Mouse (Mus musculus): ENCODE measurements around the gene Rtn4rl2.

Rtn4rl2 gene

DNA sequence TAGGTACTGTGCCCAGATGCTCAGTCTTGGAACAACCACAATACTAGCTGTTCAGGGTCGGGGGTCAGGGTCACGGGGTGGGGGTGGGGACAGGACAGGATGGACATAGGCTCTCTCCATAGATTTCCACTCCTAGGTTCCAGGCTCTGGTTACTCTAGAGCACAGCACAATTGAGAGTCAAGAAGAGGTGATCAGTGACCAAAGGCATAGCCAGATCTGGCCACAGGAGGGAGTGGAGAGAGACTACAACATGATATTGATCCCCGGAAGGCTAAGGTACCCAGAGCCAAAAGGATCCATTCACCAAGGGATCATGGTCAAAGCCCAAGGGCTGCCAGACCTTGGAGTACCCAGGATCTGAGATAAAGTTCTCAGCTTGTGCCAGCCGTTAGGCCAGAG, 1.9 kb downstream of the Rtn4rl2 start:
- peak; percentile 6 for DNase-seq

GRCm38 (mm10) chr2:84883942-84884341, 2.6 kb downstream of the Rtn4rl2 start:
- DNase-seq, result peak; percentile 2

DNA sequence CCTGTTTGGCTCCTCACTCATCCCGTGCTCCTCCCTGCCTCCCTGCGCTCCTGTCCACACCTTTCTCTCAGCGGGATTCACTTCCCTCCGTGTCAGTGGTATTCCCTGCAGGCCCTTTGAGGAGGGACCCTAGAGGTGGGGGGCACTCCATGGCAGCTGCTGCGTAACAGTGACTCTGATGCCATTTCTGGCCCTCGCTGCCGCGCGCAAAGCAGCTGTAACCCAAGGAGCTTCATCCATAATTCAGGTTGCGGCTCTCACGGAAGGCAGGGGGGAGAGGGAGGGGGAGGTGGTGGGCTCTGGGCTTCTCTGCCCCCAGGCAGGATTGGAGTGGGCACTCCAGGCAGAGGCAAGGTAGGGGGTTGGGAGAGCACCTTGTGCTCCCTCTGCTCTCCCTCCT, 3.0 kb downstream of the Rtn4rl2 start:
- no peak for DNase-seq

GRCm38 (mm10) chr2:84883084-84883483, 3.4 kb downstream of the Rtn4rl2 start:
- DNase-seq, result peak; percentile 1

DNA sequence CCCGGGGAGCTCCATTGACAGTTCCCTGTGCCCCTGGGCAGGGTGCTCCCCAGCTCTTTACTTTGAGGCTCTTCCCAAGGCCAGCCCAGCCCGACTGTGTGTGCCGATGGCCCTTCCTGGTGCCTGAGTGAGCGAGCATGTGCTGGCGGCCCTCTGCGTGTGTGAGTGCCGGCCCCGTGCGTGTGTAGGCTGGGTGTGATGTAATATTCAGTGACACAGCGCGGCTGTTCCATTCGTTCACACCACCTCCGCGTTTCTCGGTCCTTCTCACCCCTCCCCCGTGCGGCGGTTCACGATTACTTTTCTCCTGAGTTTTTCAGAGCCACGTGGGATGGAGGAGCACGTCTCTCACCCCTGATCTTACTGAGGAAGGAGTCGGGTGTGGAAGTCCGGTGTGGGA, 3.9 kb downstream of the Rtn4rl2 start:
- peak; percentile 41 for DNase-seq

DNA sequence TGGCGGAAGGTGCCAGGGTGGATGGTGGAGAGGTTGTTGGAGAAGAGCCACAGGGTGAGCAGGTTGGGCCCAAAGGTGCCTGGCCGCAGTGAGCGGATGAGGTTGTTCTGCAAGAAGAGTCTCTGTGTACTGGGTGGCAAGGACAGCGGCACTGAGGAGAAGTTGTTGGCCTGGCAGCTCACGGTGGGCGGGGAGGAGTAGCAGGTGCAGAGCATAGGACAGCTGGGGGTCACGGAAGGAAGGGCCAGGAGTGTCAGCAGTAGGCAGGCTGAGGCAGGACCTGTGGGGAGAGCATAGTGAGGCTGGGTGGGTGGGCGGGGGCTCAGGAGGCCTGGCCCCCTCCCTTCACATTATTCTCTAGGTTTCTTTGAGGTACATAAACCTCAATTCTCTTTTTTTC, 5.9 kb downstream of the Rtn4rl2 start:
- no peak for DNase-seq

GRCm38 (mm10) chr2:84875842-84876241, 10.7 kb downstream of the Rtn4rl2 start:
- DNase-seq, result no peak

GRCm38 (mm10) chr2:84872105-84872716, 14.3 kb downstream of the Rtn4rl2 start:
- DNase-seq, result peak; percentile 39

GRCm38 (mm10) chr2:84870623-84871160, 15.8 kb downstream of the Rtn4rl2 start:
- no peak for DNase-seq

- DNase-seq, result no peak
Observed at GRCm38 (mm10) chr2:84868977-84869376, 17.5 kb downstream of the Rtn4rl2 start.

DNA sequence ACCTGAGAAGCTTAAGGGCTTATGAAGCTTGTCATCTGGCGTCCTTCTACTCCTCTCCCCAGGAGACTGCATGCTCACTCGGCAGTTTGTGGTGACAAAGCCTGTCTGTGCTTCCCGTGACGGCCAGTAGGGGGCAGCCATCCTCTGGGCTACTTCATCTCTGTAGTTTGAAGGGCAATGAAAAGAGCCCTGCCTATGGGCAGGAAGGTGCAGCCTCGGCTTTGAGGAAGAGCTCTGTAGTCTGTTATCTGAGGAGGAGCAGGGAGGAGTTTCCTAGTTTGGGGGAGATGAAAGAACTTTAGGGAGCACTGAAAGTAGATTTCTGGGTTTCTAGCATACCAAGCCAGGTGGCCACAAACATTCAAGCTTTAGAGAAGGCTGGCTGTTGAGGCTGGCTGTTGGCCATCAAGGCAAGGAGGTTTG, 18.0 kb downstream of the Rtn4rl2 start:
- DNase-seq, result peak; percentile 86

- peak; percentile 83 for DNase-seq
Observed at GRCm38 (mm10) chr2:84865616-84866571, 20.6 kb downstream of the Rtn4rl2 start.

- DNase-seq, result no peak
Observed at GRCm38 (mm10) chr2:84862231-84862630, 24.3 kb downstream of the Rtn4rl2 start.

DNA sequence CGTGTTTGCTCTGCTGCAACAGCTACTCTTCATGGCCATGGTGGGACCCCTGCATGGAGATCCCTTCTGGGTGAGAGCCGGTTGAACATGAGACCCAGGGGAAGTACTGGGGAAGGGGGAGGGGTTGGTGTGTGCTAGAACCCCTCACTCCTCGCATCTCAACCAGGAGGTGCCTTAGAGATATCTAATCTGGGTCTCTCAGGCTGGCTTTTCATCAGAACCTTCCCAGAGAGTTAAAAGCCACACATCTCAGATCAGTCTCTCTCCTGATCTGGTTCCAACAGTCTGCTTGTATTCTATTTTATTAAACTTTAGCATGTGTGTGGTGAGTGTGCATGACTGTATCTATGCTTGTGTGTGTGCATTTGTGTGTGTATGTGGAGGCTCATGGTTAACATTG, 25.1 kb downstream of the Rtn4rl2 start:
- no peak for DNase-seq

DNA sequence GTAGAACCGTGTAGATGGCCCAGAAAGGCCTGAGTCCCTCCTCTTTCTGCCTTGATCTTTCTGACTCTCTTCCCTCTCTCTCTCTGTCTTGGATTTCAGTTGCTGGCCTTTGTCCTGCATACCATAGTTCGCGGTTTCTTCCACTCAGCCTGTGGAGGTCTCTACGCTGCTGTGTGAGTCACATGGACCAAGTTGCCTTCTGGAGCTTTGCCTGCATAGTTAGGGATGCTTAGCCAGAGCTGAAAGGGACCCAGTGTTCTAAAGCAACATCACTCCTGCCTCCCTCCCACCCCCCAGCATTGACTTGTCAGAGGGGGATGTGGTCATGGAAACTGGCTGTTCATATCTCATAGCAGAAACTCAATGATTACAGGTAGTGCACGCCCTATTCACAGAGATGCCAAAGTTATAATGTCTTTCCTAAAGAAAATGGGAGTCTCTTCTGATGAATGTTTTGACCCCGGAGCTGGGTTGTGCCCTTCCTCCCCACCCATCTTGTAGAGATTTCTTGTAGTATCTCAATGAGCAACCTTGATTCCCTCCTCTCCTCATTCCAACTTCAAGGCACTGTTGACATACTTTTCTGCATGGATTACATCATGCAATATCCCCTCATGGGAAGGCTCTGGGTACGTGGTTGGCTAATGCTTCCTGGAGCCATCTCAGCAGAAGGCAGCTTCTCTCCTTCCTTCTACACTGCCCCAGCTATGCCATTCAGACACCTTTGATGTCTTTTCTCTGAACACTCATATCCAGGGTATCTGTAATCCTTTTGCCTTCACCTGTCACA, 26.3 kb downstream of the Rtn4rl2 start:
- DNase-seq, result no peak

DNA sequence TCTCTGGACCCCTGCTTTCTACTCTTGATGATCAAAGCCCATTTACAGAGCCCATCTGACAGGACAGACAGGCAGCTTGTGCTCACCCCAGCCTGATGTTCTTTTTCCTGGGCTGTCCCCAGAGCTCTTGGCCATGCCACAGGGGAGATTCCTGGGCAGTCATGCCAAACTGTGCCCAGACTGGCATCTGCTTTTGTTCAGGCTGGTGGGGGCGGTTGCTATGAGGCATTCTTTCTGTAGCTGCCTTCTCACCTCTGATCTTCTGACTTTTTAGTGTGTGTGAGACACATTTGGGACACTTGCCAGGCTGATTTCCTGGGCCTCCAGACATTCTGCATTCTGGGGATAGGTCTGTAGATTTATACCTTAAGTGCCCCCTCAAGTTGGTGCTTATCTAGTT, 28.0 kb downstream of the Rtn4rl2 start:
- no peak for DNase-seq

- peak; percentile 39 for DNase-seq
Observed at GRCm38 (mm10) chr2:84855732-84856131, 30.8 kb downstream of the Rtn4rl2 start.

DNA sequence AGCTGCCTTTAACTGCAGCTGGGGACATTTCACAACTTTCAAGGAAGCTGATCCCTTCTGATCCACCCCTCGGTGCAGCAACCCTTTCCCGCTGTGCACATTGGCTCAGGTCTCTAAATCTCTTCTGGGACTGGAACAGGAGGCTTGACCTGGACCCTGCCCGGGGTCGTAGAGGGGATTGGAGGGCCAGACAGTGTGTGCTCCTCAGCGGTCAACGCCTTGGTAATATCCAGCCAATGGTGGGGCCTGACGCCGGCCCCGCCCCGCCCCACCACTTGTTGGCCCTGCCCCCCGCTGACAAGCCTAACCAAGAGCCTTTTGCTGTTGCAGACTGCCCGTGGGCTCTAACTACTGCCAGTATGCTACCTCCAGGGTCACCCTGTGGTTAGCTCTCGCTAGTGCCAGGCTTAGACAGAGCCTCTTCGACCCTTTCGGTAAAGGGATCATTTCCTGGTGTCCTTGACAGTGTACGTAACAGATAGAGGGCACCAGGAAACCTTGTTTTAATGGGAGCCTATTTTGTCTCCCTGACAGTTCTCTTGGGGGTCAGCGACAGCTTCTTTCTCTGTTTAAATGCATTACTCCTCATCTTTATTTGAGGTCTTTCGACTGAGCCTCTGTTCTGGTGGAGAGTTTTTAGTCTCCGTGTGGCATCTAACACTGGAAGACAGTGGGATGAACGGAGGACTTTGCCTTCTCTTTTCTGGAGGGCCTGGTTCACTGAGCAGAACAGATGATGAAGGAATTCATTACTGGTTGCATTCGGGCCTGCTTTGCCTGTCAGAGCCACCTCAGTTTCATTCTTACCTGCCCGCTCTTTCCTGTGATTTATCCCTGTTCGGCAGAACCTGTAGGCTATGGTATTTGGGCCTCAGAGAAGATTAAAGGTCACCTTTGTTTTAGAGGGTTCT, 35.1 kb downstream of the Rtn4rl2 start:
- no peak for DNase-seq

GRCm38 (mm10) chr2:84850407-84851129, 35.9 kb downstream of the Rtn4rl2 start:
- DNase-seq, result no peak

DNA sequence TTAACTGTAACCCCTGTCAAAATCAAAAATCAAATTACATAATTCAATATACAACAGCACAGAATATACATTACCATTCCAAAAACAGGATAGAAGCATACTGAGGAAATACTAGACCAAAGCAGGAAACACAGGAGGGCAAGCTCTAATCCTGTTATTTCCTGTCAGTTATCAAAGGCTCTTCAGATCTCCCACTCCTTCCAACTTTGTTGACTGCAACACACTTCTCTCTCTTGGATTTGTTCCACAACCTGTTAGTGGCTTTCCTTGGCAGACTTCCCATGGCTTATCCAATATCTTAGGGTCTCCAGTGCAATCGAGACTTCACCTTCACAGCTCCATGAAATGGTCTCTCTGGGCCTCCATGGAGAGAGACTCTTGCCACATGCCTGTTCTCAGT, 41.3 kb downstream of the Rtn4rl2 start:
- DNase-seq, result no peak

DNA sequence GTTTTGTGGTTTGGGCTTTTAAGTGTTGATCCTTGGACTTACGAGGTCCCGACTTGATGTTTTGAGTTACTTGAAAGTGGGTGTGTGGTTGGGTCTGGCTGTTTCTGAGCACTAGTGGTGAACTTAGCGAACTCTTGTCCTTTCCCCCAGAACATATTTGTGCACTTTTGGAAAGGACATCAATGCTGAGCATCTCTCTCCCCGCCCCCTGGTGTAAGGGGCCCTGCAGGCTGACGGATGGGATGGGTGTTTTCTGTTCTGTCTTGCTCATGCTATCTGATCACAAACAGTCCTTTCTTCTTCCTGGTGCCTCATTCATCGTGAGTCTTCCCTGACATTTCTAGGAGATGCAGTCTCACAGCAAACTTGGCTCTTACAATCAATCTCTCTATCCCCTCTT, 42.9 kb downstream of the Rtn4rl2 start:
- no peak for DNase-seq
